Mouse (Mus musculus) forebrain, postnatal 0 days (tissue): ENCODE results near the gene Myo18a. TPM values are rescaled to one million over a fixed set of nuclear protein-coding genes. Genes with fewer than 3 reads are reported as not detected.

Experiments
- ATAC-seq: fragments of 200-750 bp; cut with Nextera tagmentation; 2 replicates; pipeline ENCODE4 v1.8.0; 2017; ENCODE audit warnings: mild to moderate bottlenecking, moderate library complexity
- DNase-seq: peaks from one replicate; pipeline ENCODE4 v3.0.0-alpha.2; 2015
- H3K27ac ChIP-seq: fragments of 300-500 bp; sonication (generic); 2 replicates; pipeline ENCODE4 v1.5.1; 2014; ENCODE audit warnings: low read depth, mild to moderate bottlenecking, antibody characterized with exemption, low read length, moderate library complexity, mixed read lengths
- H3K27me3 ChIP-seq: fragments of 300-500 bp; sonication (generic); 2 replicates; pipeline ENCODE4 v1.6.1; 2014; ENCODE audit warnings: mild to moderate bottlenecking, low read length, mixed read lengths; ENCODE audit not compliant: insufficient read depth
- H3K36me3 ChIP-seq: fragments of 300-500 bp; sonication (generic); 2 replicates; pipeline ENCODE4 v1.6.1; 2014; ENCODE audit warnings: mild to moderate bottlenecking, moderate library complexity; ENCODE audit not compliant: insufficient read depth
- H3K4me1 ChIP-seq: fragments of 300-500 bp; sonication (generic); 2 replicates; pipeline ENCODE4 v1.6.1; 2014; ENCODE audit warnings: antibody characterized with exemption; ENCODE audit not compliant: insufficient read depth
- H3K4me2 ChIP-seq: fragments of 300-500 bp; sonication (generic); 2 replicates; pipeline ENCODE4 v1.6.1; 2014; ENCODE audit warnings: low read depth, mild to moderate bottlenecking, moderate library complexity
- H3K4me3 ChIP-seq: fragments of 300-500 bp; sonication (generic); 2 replicates; pipeline ENCODE4 v1.5.1; 2014; ENCODE audit warnings: low read depth, low read length, mixed read lengths
- H3K9ac ChIP-seq: fragments of 300-500 bp; sonication (generic); 2 replicates; pipeline ENCODE4 v1.6.1; 2014; ENCODE audit warnings: mild to moderate bottlenecking
- H3K9me3 ChIP-seq: fragments of 300-500 bp; sonication (generic); 2 replicates; pipeline ENCODE4 v1.6.1; 2016; ENCODE audit warnings: low read length
- CTCF ChIP-seq: sonication (generic); IDR thresholded peaks from 2 replicates; pipeline ENCODE4 v1.5.1; 2016; ENCODE audit warnings: antibody characterized with exemption, control low read depth, low read depth
- WGBS: fragments of 180-500 bp; shearing (Covaris S2); extraction: QIAGEN DNeasy Blood & Tissue Kit; methylation state at CpG from one replicate; pipeline ENCODE4 v1.1.7; 2014; 5-methylcytosine and 5-hydroxymethylcytosine counted together
- polyA plus RNA-seq: library from polyadenylated mRNA; unstranded; fragments of >200 nt; fragmentation: Nextera tagmentation; extraction: Ambion mirVana; gene quantifications from 2 replicates; pipeline ENCODE4 v1.2.1, GENCODE M21; 2015
- total RNA-seq: library from RNA; depleted of rRNA; stranded (reverse); fragments of >200 nt; gene quantifications from 2 replicates; pipeline ENCODE4 v1.2.3, GENCODE M21; 2014

The Myo18a gene
- total and polyA plus RNA-seq, 2 experiments from 2014 or later: 33.8 to 85.2 TPM

DNA sequence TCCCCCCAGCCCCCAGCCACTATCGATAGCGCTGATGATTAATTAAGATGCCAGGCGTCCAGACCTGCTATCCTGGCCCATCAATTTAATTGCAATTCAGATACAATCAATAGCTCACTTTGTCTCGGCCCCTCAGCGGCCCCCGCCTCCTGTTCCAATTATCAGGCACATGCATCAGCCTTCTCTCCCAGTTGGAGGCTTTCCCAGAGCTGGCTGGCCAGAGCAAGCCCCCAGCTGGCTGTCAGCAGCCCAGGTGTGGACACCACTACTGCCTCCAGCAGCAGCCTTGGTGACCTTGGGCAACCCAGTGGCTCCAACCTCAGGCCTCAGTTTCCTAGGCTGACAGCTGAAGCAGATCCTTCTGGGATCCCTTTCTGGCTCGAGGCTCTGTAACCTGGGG lies 67.8 kb downstream of the Myo18a start:
- DNase-seq: no peak
- no peaks in the 10 kb centered on the region for H3K27me3 ChIP-seq
- H3K36me3 ChIP-seq: peaks cover 60% of the 10 kb centered on the region
- H3K4me2 ChIP-seq: no peak overlapping the region
- no peaks in the 10 kb centered on the region for H3K9me3 ChIP-seq
- no peak overlapping the region for H3K27ac ChIP-seq
- H3K4me3 ChIP-seq: no peak overlapping the region
- WGBS: 21% methylated on average over 7 of the region's 7 CpGs
- no peak for ATAC-seq
- TF ChIP-seq CTCF: no peak
- H3K4me1 ChIP-seq: peaks cover 10% of the 10 kb centered on the region; the same call in 1 of the 2 replicates
- no peak overlapping the region for H3K9ac ChIP-seq

DNA sequence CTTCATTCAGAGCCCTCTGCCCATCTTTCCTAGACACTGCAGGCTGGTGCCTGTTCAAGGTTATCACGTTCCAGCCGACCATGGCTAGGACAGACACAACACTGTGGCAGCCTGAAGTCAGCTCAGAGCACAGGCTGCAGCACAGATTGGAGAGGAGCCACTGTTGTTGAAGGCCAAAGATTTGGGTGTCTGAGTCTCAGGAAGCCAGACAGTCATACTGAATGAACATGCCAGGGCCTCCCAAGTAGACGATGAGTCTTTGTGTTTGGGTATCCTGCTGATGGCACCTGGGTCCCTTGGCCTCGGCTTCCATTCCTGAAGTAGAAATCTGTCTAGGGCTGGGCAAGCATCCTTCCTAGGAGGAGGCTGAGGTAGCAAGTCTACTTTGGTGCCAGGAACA lies 69.5 kb downstream of the Myo18a start:
- ATAC-seq: no peak
- no peak overlapping the region for H3K27ac ChIP-seq
- no peak for TF ChIP-seq CTCF
- no peak overlapping the region for H3K9ac ChIP-seq
- WGBS: 73% methylated on average over 4 of the region's 4 CpGs
- no peaks in the 10 kb centered on the region for H3K27me3 ChIP-seq
- H3K9me3 ChIP-seq: no peaks in the 10 kb centered on the region
- H3K36me3 ChIP-seq: peaks cover 74% of the 10 kb centered on the region
- no peak overlapping the region for H3K4me3 ChIP-seq
- DNase-seq: no peak
- H3K4me2 ChIP-seq: no peak overlapping the region
- 0 out of 2 replicates have a peak, but pooled peaks cover under 1% of the 10 kb centered on the region for H3K4me1 ChIP-seq

DNA sequence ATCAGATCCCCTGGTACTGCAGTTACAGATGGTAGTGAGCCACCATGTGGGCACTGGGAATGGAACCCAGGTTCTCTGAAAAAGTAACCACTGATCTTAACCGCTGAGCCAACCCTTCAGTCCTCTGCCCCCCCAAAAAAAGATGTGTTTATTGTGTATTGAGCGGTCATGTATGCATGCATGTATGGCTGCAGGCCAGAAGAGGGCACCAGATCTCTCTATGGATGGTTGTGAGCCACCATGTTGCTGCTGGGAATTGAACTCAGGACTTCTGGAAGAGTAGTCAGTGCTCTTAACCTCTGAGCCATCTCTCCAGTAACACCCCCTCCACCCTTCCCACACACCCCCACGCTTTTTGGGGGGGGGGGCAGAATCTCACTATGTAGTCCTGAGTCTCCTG lies 72.1 kb downstream of the Myo18a start:
- Histone ChIP-seq H3K27ac (no peak overlapping the region), H3K27me3 (no peaks in the 10 kb centered on the region), H3K9me3 (no peaks in the 10 kb centered on the region), H3K36me3 (peaks cover 69% of the 10 kb centered on the region), H3K4me3 (no peak overlapping the region), H3K4me1 (no peaks in the 10 kb centered on the region), H3K4me2 (no peak overlapping the region), H3K9ac (no peak overlapping the region)
- DNase-seq (no peak), ATAC-seq (no peak)
- WGBS: 88% methylated on average over 3 of the region's 3 CpGs
- peak; percentile 35 for TF ChIP-seq CTCF

DNA sequence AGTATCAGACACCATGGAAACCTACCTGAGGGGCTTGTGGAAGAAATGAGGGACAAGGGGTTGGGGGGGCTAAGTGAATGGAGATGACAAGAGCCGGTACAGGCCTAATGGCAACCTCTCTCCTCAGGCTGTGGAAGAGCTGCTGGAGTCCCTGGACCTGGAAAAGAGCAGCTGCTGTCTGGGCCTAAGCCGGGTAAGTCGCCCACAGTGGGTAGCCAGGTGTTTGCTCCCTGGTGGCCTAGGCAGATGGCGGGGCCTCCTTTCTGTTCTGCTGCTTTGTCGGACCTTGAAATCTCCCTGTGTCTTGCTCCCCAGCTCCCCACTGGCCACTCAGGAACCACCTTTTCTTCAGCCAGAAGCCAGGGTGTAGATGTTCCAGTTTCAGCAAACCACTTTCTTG lies 73.2 kb downstream of the Myo18a start:
- 65% methylated on average over 5 of the region's 5 CpGs for WGBS

DNA sequence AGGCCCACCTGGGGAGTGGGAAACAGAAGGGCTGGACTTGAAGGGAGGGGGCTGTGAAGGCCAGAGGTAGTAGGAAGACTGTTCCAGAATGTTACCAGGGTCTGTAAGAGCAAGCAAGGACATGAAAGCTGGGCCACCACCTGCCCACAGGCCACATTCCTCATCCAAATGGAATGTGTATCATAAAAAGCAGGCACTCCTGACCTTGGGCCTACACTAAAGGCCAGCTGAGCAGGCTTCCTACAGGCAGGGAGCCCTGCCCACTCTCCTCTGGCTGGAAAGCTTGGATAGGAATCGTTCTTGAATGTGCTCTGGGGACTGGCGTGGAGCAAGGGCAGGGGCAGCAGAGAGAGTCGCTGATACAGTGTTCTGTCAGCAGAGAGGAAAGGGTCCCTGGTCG lies 73.7 kb downstream of the Myo18a start:
- ATAC-seq (no peak), DNase-seq (no peak)
- Histone ChIP-seq H3K9ac (no peak overlapping the region), H3K9me3 (no peaks in the 10 kb centered on the region), H3K4me2 (no peak overlapping the region), H3K27me3 (no peaks in the 10 kb centered on the region), H3K4me3 (no peak overlapping the region), H3K27ac (no peak overlapping the region), H3K4me1 (no peaks in the 10 kb centered on the region), H3K36me3 (peaks cover 72% of the 10 kb centered on the region)
- no peak for TF ChIP-seq CTCF
- WGBS: 68% methylated on average over 4 of the region's 4 CpGs

More for the DNA sequence above, 73.2 kb downstream of the Myo18a start:
- H3K9me3 ChIP-seq: no peaks in the 10 kb centered on the region
- H3K9ac ChIP-seq: no peak overlapping the region
- no peaks in the 10 kb centered on the region for H3K4me1 ChIP-seq
- H3K27ac ChIP-seq: no peak overlapping the region
- no peak overlapping the region for H3K4me3 ChIP-seq
- H3K4me2 ChIP-seq: no peak overlapping the region
- no peaks in the 10 kb centered on the region for H3K27me3 ChIP-seq
- H3K36me3 ChIP-seq: peaks cover 67% of the 10 kb centered on the region
- no peak for ATAC-seq
- no peak for DNase-seq
- TF ChIP-seq CTCF: no peak

DNA sequence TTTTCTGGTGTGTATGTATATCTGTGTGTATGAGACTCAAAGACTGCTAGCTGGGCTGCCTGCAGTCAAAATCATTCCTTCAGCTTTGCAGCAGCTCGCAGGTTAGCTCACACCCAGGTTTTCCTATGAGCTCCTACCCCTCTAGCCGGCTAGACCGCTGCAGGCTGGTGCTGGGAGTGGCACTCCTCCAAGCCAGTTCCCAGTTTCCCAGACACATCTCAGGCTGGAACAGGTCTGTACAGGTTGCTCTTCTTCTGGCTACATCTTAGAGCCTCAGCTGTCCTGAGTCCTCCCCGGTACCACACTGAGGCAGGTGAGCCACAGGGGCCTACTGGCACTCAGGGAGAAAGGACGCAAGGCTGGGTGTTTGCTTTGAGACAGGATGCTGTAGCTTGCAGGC lies 74.8 kb downstream of the Myo18a start:
- H3K36me3 ChIP-seq: peaks cover 75% of the 10 kb centered on the region
- H3K27me3 ChIP-seq: no peaks in the 10 kb centered on the region
- ATAC-seq: no peak
- WGBS: 77% methylated on average over 5 of the region's 5 CpGs
- H3K9ac ChIP-seq: no peak overlapping the region
- no peak for TF ChIP-seq CTCF
- no peak overlapping the region for H3K4me2 ChIP-seq
- no peak overlapping the region for H3K4me3 ChIP-seq
- DNase-seq: no peak
- H3K27ac ChIP-seq: no peak overlapping the region
- H3K4me1 ChIP-seq: no peaks in the 10 kb centered on the region
- no peaks in the 10 kb centered on the region for H3K9me3 ChIP-seq

DNA sequence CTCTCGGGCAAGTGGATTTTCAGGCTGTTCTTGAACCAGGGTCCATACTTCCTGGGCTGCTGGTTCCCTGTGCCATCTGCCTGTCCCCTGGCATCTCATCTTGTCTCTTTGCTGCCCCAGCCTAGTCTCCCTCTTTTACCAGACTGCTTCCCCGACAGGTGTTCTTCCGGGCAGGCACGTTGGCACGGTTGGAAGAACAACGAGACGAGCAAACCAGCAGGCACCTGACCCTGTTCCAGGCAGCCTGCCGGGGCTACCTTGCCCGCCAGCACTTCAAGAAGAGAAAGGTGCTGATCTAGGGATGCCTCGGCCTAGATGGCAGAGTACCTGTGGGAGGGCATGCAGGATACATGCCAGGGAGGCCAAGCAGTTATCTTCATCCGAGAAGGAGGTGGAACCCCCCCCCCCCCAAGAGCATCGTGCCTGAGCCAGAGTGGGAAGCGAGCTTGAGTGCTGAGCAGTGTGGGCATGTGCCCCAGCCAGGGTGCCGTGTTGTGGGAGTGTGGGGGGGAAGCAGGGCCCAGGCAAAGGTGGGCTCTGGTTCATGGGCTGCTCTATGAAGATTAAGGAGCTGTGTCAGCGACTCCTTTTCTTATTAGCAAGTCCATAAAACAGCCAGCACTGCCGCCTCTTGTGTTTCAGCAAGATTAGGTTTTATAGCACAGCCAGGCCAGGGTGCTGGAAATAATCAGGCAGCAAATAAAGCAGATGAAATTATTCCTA lies 77.6 kb downstream of the Myo18a start:
- Histone ChIP-seq H3K27me3 (no peaks in the 10 kb centered on the region), H3K9me3 (no peaks in the 10 kb centered on the region), H3K9ac (no peak overlapping the region), H3K36me3 (peaks cover 74% of the 10 kb centered on the region), H3K4me3 (no peak overlapping the region), H3K27ac (no peak overlapping the region), H3K4me2 (no peak overlapping the region), H3K4me1 (no peaks in the 10 kb centered on the region)
- DNase-seq (no peak), ATAC-seq (no peak)
- no peak for TF ChIP-seq CTCF
- WGBS: 84% methylated on average over 16 of the region's 16 CpGs
